Mouse (Mus musculus) thymus, adult 2 months (tissue): ENCODE results near the gene Vmp1.

Source experiments
- CTCF ChIP-seq: fragments of 200-500 bp; IDR thresholded peaks from 2 replicates; pipeline ENCODE4 v1.5.1; 2012; ENCODE audit warnings: mild to moderate bottlenecking, control low read depth, low read length, moderate library complexity, borderline replicate concordance; ENCODE audit not compliant: control insufficient read depth, poor library complexity, insufficient read depth; ENCODE audit errors: extremely low read depth
- POLR2A ChIP-seq: fragments of 200-500 bp; IDR thresholded peaks from 2 replicates; pipeline ENCODE4 v1.6.1; 2012; ENCODE audit warnings: mild to moderate bottlenecking, low read length, control low read depth, moderate library complexity; ENCODE audit not compliant: control insufficient read depth, poor library complexity, insufficient read depth; ENCODE audit errors: extremely low read depth

DNA sequence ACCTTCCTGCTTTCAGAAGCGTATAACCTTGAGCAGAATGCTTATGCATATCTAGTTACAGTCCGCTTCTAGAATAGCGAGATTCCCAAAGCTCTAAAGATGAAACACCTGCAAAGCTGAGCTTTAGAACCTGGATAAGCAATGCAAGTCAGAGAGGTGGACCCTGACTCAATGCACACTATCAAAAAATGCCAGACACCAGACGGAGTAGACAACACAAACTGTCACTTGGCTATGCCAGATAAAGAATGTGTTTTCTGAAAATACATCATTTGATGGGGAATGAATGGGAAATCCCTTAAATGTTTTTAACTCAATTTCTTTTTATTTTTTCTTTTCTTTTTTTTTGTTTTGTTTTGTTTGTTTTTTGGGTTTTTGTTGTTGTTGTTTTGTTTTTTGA lies 8.1 kb downstream of the Vmp1 start:
- TF ChIP-seq POLR2A (no peak), CTCF (no peak)
